Mouse (Mus musculus) liver, embryonic 16.5 days (tissue): ENCODE measurements at regions not wholly inside any gene's neighbourhood (a gene's known extent, or its start where the extent isn't known, plus 50 kb on each side); places are given as distances from the start of the nearest gene placed in this dataset.

Source experiments
- ATAC-seq: fragments of 200-750 bp; cut with Nextera tagmentation; 2 replicates; pipeline ENCODE4 v1.8.0; 2017; ENCODE audit warnings: low read depth, mild to moderate bottlenecking, moderate number of reproducible peaks, moderate library complexity
- H3K27ac ChIP-seq: fragments of 300-500 bp; sonication (generic); 2 replicates; pipeline ENCODE4 v1.5.1; 2014; ENCODE audit warnings: mild to moderate bottlenecking, low read length
- H3K27me3 ChIP-seq: fragments of 300-500 bp; sonication (generic); 2 replicates; pipeline ENCODE4 v1.6.1; 2014; ENCODE audit warnings: low read depth, low read length, mixed read lengths; ENCODE audit not compliant: control insufficient read depth, insufficient read depth
- H3K36me3 ChIP-seq: fragments of 300-500 bp; sonication (generic); 2 replicates; pipeline ENCODE4 v1.6.1; 2014; ENCODE audit warnings: mild to moderate bottlenecking; ENCODE audit not compliant: control insufficient read depth, insufficient read depth
- H3K4me1 ChIP-seq: fragments of 300-500 bp; sonication (generic); 2 replicates; pipeline ENCODE4 v1.6.1; 2014; ENCODE audit warnings: low read depth, low read length, mixed read lengths; ENCODE audit not compliant: control insufficient read depth
- H3K4me2 ChIP-seq: fragments of 300-500 bp; sonication (generic); 2 replicates; pipeline ENCODE4 v1.6.1; 2014; ENCODE audit warnings: low read depth, low read length, mixed read lengths
- H3K4me3 ChIP-seq: fragments of 300-500 bp; sonication (generic); 2 replicates; pipeline ENCODE4 v1.5.1; 2014; ENCODE audit warnings: low read depth, mild to moderate bottlenecking, low read length
- H3K9ac ChIP-seq: fragments of 300-500 bp; sonication (generic); 2 replicates; pipeline ENCODE4 v1.6.1; 2014; ENCODE audit warnings: low read depth, low read length
- H3K9me3 ChIP-seq: fragments of 300-500 bp; sonication (generic); replicated peaks from 2 replicates; pipeline ENCODE4 v1.6.1; 2016; ENCODE audit warnings: low read length; ENCODE audit not compliant: control insufficient read depth
- WGBS: fragments of 180-500 bp; shearing (Covaris S2); extraction: QIAGEN DNeasy Blood & Tissue Kit; methylation state at CpG from one replicate; pipeline ENCODE4 v1.1.7; 2014; ENCODE audit not compliant: insufficient replicate concordance; 5-methylcytosine and 5-hydroxymethylcytosine counted together

DNA sequence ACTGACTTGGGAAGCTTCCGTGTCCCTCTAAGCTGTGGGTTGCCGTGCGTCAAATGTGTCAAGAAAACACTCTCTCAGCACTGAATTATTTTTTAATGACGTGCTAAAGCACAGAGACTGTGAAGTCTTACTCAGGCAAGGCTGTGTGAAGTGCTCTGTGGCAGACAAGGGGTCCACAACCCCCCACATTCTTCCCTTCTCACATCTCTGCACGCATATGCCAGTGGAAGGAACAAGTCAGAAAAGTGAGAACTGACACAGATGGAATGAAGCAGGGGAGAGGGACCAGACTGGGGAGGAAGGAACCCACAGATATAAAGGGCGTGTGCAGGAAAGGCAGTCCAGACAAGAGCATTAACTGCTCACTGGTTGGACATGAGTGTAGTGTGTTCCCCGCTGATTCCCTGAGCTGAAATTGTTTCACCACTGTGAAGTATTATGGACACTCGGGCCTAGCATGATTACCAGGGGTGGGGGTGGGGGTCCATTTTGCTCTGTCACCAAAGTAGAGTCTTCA lies 279.8 kb downstream of the Trib2 start:
- Histone ChIP-seq H3K9ac (no peak overlapping the region), H3K9me3 (no peaks in the 10 kb centered on the region), H3K27ac (no peak overlapping the region), H3K36me3 (no peaks in the 10 kb centered on the region), H3K4me3 (no peak overlapping the region), H3K4me1 (no peaks in the 10 kb centered on the region), H3K4me2 (no peak overlapping the region), H3K27me3 (no peaks in the 10 kb centered on the region)
- WGBS: 46% methylated on average over 8 of the region's 8 CpGs
- ATAC-seq: no peak

DNA sequence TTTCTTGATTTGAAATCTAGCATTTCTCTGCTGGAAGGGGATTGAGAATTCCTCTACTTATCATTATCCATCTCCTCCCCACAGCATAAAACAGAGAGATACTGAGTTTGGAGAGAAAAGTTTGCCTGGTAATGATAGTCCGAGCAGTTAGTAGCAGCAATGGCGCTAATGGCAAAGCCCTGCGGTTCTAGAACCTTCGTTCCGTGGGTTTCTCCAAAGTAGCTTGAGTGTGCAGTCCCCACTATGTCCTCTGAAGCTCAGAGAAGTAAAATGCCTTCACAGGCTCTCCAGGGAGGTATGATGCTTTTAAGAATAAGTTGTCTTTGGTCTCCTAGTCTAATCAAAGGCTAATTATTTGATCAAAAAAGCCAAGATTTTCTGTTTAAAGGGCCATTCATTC lies 280.5 kb downstream of the Trib2 start:
- Histone ChIP-seq H3K9me3 (no peaks in the 10 kb centered on the region), H3K36me3 (no peaks in the 10 kb centered on the region), H3K4me3 (no peak overlapping the region), H3K27me3 (no peaks in the 10 kb centered on the region), H3K4me2 (no peak overlapping the region), H3K9ac (no peak overlapping the region), H3K4me1 (no peaks in the 10 kb centered on the region), H3K27ac (no peak overlapping the region)
- 71% methylated on average over 5 of the region's 5 CpGs for WGBS
- no peak for ATAC-seq

DNA sequence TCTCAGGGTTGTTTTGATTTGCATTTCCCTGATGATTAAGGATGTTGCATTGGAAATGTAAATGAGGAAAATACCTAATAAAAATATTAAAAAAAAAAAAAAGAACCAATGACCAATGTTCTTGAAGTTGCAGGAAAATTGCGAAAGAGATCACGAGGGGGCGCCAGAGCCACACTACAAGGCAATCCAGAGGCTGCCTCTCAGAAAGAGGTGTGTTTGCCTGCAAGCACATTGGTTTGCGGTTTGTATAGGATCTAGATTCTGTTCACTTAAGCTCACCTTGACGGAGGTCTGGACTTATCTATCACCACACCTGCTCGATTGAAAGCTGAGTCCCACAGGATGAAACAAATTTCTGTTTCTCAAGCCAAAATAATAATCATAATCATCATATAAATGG lies 280.9 kb downstream of the Trib2 start:
- Histone ChIP-seq H3K27ac (no peak overlapping the region), H3K36me3 (no peaks in the 10 kb centered on the region), H3K27me3 (no peaks in the 10 kb centered on the region), H3K9ac (no peak overlapping the region), H3K4me2 (no peak overlapping the region), H3K4me3 (no peak overlapping the region), H3K9me3 (no peaks in the 10 kb centered on the region), H3K4me1 (no peaks in the 10 kb centered on the region)
- no peak for ATAC-seq
- WGBS: 2% methylated on average over 6 of the region's 6 CpGs

GRCm38 (mm10) chr12:15520783-15521407 lies 295.8 kb downstream of the Trib2 start:
- Histone ChIP-seq H3K4me3 (no peak overlapping the region), H3K9ac (no peak overlapping the region), H3K27me3 (no peaks in the 10 kb centered on the region), H3K27ac (no peak overlapping the region), H3K4me2 (no peak overlapping the region), H3K36me3 (no peaks in the 10 kb centered on the region), H3K4me1 (no peaks in the 10 kb centered on the region), H3K9me3 (no peaks in the 10 kb centered on the region)
- WGBS: 24% methylated on average over 4 of the region's 4 CpGs
- no peak for ATAC-seq

- Histone ChIP-seq H3K27ac (no peak overlapping the region), H3K4me3 (no peak overlapping the region), H3K4me1 (no peaks in the 10 kb centered on the region), H3K36me3 (no peaks in the 10 kb centered on the region), H3K9me3 (no peaks in the 10 kb centered on the region), H3K4me2 (no peak overlapping the region), H3K9ac (no peak overlapping the region), H3K27me3 (no peaks in the 10 kb centered on the region)
- no peak for ATAC-seq
- 35% methylated on average over 2 of the region's 2 CpGs for WGBS
Measured at GRCm38 (mm10) chr12:15511994-15512393, 304.7 kb downstream of the Trib2 start.

GRCm38 (mm10) chr12:15507576-15507975 lies 309.1 kb downstream of the Trib2 start:
- ATAC-seq: no peak
- Histone ChIP-seq H3K27me3 (no peaks in the 10 kb centered on the region), H3K4me1 (no peaks in the 10 kb centered on the region), H3K27ac (no peak overlapping the region), H3K4me2 (no peak overlapping the region), H3K9ac (no peak overlapping the region), H3K36me3 (no peaks in the 10 kb centered on the region), H3K4me3 (no peak overlapping the region), H3K9me3 (no peaks in the 10 kb centered on the region)
- WGBS: 23% methylated on average over 7 of the region's 7 CpGs

DNA sequence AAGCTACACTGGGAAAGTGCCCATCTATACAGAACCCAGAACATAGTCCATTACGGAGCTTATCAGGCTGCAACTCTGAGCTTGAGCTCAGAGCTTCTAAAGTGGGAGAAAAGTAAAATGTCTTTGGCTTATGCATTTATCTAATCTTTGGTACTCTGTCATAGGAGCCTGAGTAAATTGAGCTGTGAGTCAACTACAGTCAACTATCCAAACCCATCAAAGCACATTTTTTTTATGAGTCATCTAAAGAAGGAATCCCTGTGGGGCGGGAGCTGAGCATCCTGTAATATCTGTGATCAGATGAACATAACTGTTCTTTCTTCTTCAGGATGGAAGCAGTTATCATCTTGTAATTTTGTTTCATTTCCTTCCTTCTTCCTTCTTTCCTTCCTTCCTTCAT lies 323.1 kb downstream of the Trib2 start:
- H3K27me3 ChIP-seq: no peaks in the 10 kb centered on the region
- 49% methylated on average over 2 of the region's 2 CpGs for WGBS

DNA sequence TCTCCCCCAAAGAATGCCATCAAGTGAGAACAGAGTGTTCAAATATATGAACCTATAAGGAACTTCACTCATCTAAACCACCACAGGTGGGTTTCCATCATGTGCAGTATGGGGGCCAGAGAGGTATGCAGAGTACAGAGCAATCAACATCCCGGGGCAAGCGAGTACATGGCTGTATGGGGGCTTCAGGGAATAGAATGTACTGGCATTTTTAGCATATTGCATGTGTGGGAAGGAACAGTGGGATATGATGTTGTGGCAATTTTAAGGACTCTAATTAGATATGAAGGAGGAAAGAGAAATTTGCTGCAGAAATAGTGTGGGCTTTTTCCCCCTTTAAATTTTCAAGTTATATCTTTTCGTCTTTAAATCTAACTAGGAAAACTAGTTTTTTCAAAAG lies 344.0 kb downstream of the Trib2 start:
- H3K9me3 ChIP-seq: no peaks in the 10 kb centered on the region
- H3K27ac ChIP-seq: no peak overlapping the region
- H3K9ac ChIP-seq: no peak overlapping the region
- no peaks in the 10 kb centered on the region for H3K27me3 ChIP-seq
- no peak for ATAC-seq
- H3K4me1 ChIP-seq: no peaks in the 10 kb centered on the region
- WGBS: 47% methylated on average over 3 of the region's 3 CpGs
- H3K4me2 ChIP-seq: no peak overlapping the region
- no peaks in the 10 kb centered on the region for H3K36me3 ChIP-seq
- no peak overlapping the region for H3K4me3 ChIP-seq

More for the DNA sequence above, 323.1 kb downstream of the Trib2 start:
- Histone ChIP-seq H3K4me1 (no peaks in the 10 kb centered on the region), H3K9ac (no peak overlapping the region), H3K27ac (no peak overlapping the region), H3K4me2 (no peak overlapping the region), H3K36me3 (no peaks in the 10 kb centered on the region), H3K4me3 (no peak overlapping the region), H3K9me3 (no peaks in the 10 kb centered on the region)
- ATAC-seq: no peak

- no peak for ATAC-seq
- Histone ChIP-seq H3K4me2 (no peak overlapping the region), H3K4me3 (no peak overlapping the region), H3K36me3 (no peaks in the 10 kb centered on the region), H3K27me3 (no peaks in the 10 kb centered on the region), H3K4me1 (no peaks in the 10 kb centered on the region), H3K9me3 (no peaks in the 10 kb centered on the region), H3K9ac (no peak overlapping the region), H3K27ac (no peak overlapping the region)
- WGBS: 46% methylated on average over 1 of the region's 1 CpGs
Measured at GRCm38 (mm10) chr12:15459429-15459828, 357.3 kb downstream of the Trib2 start.
